ENCODE assay signal across 10 mouse cellular contexts in genomic region chr14:40931115-40931829, GRCm38 (mm10). TPM values are rescaled to one million over a fixed set of nuclear protein-coding genes. Genes with fewer than 3 reads are reported as not detected.
A peak's percentile ranks its signal among the peaks of the same experiment; 100 is the strongest.
DNase-seq lines count a peak whose midpoint lies in the region; ATAC-seq and TF ChIP-seq lines count a peak whose summit lies in the region.
"Had no signal": no experiment of that assay in that cellular context is flagged by ENCODE, and none has a peak within 500 bp of the region (broad histone marks: within the 10 kb centered on the region; RNA-seq: fewer than 3 reads in every experiment).

No protein-coding gene starts in this region.

- no peak for ATAC-seq in forebrain, embryonic 12.5 days (ENCODE audit: low FRiP score)
- ATAC-seq in forebrain, postnatal 0 days: no peak
- no peak for ATAC-seq in neural tube, embryonic 13.5 days (ENCODE audit: low read depth)
- ATAC-seq in neural tube, embryonic 15.5 days (ENCODE audit: low FRiP score): no peak
- ATAC-seq in limb, embryonic 12.5 days (ENCODE audit: insufficient number of reproducible peaks, insufficient read depth, low FRiP score, low TSS enrichment, low read depth): no peak

- no peak overlapping the region for H3K4me2 ChIP-seq in forebrain, embryonic 12.5 days
- H3K4me2 ChIP-seq in forebrain, postnatal 0 days (ENCODE audit: low read depth): no peak overlapping the region
- H3K4me2 ChIP-seq in neural tube, embryonic 13.5 days: no peak overlapping the region
- H3K4me2 ChIP-seq in neural tube, embryonic 15.5 days: no peak overlapping the region
- no peak overlapping the region for H3K4me2 ChIP-seq in limb, embryonic 12.5 days

- H3K9me3 ChIP-seq in forebrain, embryonic 12.5 days: no peaks in the 10 kb centered on the region
- H3K9me3 ChIP-seq in forebrain, postnatal 0 days (ENCODE audit: low read length): no peaks in the 10 kb centered on the region
- H3K9me3 ChIP-seq in neural tube, embryonic 13.5 days: no peaks in the 10 kb centered on the region
- no peaks in the 10 kb centered on the region for H3K9me3 ChIP-seq in neural tube, embryonic 15.5 days (replicated peaks)
- H3K9me3 ChIP-seq in limb, embryonic 12.5 days: no peaks in the 10 kb centered on the region

- H3K27me3 ChIP-seq in forebrain, embryonic 12.5 days: no peaks in the 10 kb centered on the region
- no peaks in the 10 kb centered on the region for H3K27me3 ChIP-seq in forebrain, postnatal 0 days (ENCODE audit: insufficient read depth, low read length)
- no peaks in the 10 kb centered on the region for H3K27me3 ChIP-seq in neural tube, embryonic 13.5 days
- H3K27me3 ChIP-seq in neural tube, embryonic 15.5 days (replicated peaks): no peaks in the 10 kb centered on the region
- no peaks in the 10 kb centered on the region for H3K27me3 ChIP-seq in limb, embryonic 12.5 days

- no peaks in the 10 kb centered on the region; the same call in 1 of the 2 replicates for H3K36me3 ChIP-seq in forebrain, embryonic 12.5 days (replicated peaks)
- no peaks in the 10 kb centered on the region for H3K36me3 ChIP-seq in forebrain, postnatal 0 days (ENCODE audit: insufficient read depth)
- 0 out of 2 replicates have a peak, but pooled peaks cover 7% of the 10 kb centered on the region for H3K36me3 ChIP-seq in neural tube, embryonic 13.5 days
- no peaks in the 10 kb centered on the region for H3K36me3 ChIP-seq in neural tube, embryonic 15.5 days
- H3K36me3 ChIP-seq in limb, embryonic 12.5 days: 0 out of 2 replicates have a peak, but pooled peaks cover 4% of the 10 kb centered on the region

- 70% methylated on average over 3 of the region's 3 CpGs for WGBS in forebrain, embryonic 12.5 days
- 48% methylated on average over 3 of the region's 3 CpGs for WGBS in forebrain, postnatal 0 days
- 58% methylated on average over 3 of the region's 3 CpGs for WGBS in neural tube, embryonic 13.5 days
- 53% methylated on average over 3 of the region's 3 CpGs for WGBS in neural tube, embryonic 15.5 days
- 72% methylated on average over 3 of the region's 3 CpGs for WGBS in limb, embryonic 12.5 days

- peak overlapping the region; percentile 26 for H3K27ac ChIP-seq in forebrain, embryonic 12.5 days
- no peak overlapping the region for H3K27ac ChIP-seq in forebrain, postnatal 0 days (ENCODE audit: low read depth, low read length)
- peak overlapping the region; percentile 33; the same call in 1 of the 2 replicates for H3K27ac ChIP-seq in neural tube, embryonic 13.5 days (replicated peaks)
- H3K27ac ChIP-seq in neural tube, embryonic 15.5 days (replicated peaks): no peak overlapping the region
- peak overlapping the region; percentile 47; the same call in 1 of the 2 replicates for H3K27ac ChIP-seq in limb, embryonic 12.5 days

- H3K4me3 ChIP-seq in forebrain, embryonic 12.5 days (replicated peaks): no peak overlapping the region
- H3K4me3 ChIP-seq in forebrain, postnatal 0 days (ENCODE audit: low read depth, low read length): no peak overlapping the region
- no peak overlapping the region for H3K4me3 ChIP-seq in neural tube, embryonic 13.5 days
- H3K4me3 ChIP-seq in neural tube, embryonic 15.5 days (replicated peaks): no peak overlapping the region
- H3K4me3 ChIP-seq in limb, embryonic 12.5 days (replicated peaks): no peak overlapping the region

- no peak overlapping the region for H3K9ac ChIP-seq in forebrain, embryonic 12.5 days
- H3K9ac ChIP-seq in forebrain, postnatal 0 days: no peak overlapping the region
- H3K9ac ChIP-seq in neural tube, embryonic 13.5 days: no peak overlapping the region
- no peak overlapping the region for H3K9ac ChIP-seq in neural tube, embryonic 15.5 days (replicated peaks)
- H3K9ac ChIP-seq in limb, embryonic 12.5 days (replicated peaks): no peak overlapping the region

- no peak for DNase-seq in forebrain, postnatal 0 days
- no peak for DNase-seq in cerebellum, postnatal 36 days
- DNase-seq in urinary bladder, postnatal 36 days (ENCODE audit: low spot score in 2 of 2): no peak
- DNase-seq in layer of hippocampus, postnatal 10 days (ENCODE audit: low spot score in 2 of 2): no peak
- DNase-seq: B cell, adult 2 months; left cerebral cortex, postnatal 4 days had no signal

- H3K4me1 ChIP-seq in forebrain, embryonic 12.5 days: peaks cover 39% of the 10 kb centered on the region
- 0 out of 2 replicates have a peak, but pooled peaks cover 4% of the 10 kb centered on the region for H3K4me1 ChIP-seq in forebrain, postnatal 0 days (ENCODE audit: insufficient read depth)
- H3K4me1 ChIP-seq in neural tube, embryonic 13.5 days (replicated peaks): peaks cover 79% of the 10 kb centered on the region
- H3K4me1 ChIP-seq in neural tube, embryonic 15.5 days: peaks cover 37% of the 10 kb centered on the region
- H3K4me1 ChIP-seq in limb, embryonic 12.5 days (replicated peaks): peaks cover 29% of the 10 kb centered on the region

- TF ChIP-seq CTCF in forebrain, postnatal 0 days (IDR thresholded peaks at IDR 0.05; ENCODE audit: low read depth): no peak

RNA-seq across cellular contexts. Expression of gene Tspan14, which starts 35.3 kb away (rescaled TPM):
- 82.6 and 90.6 TPM in 2 replicates for polyA plus RNA-seq in forebrain, embryonic 12.5 days (2016; fragmentation: Nextera tagmentation; extraction: Ambion mirVana)
- 42.2 and 43.8 TPM in 2 replicates for total RNA-seq in forebrain, postnatal 0 days (2014; rRNA removed)
- 37.8 and 43.1 TPM in 2 replicates for polyA plus RNA-seq in forebrain, postnatal 0 days (2015; fragmentation: Nextera tagmentation; extraction: Ambion mirVana)
- polyA plus RNA-seq in neural tube, embryonic 13.5 days (2015; fragmentation: Nextera tagmentation; extraction: Ambion mirVana): 78.5 and 87.4 TPM in 2 replicates
- 45.5 and 53.0 TPM in 2 replicates for polyA plus RNA-seq in neural tube, embryonic 15.5 days (2015; fragmentation: Nextera tagmentation; extraction: Ambion mirVana)
- polyA plus RNA-seq in limb, embryonic 12.5 days (2016; fragmentation: Nextera tagmentation; extraction: Ambion mirVana): 68.4 and 70.1 TPM in 2 replicates
- 10 to 100 TPM; 47.3 to 48.7 TPM for total RNA-seq in layer of hippocampus, postnatal 10 days (2021)

RNA-seq across cellular contexts. Expression of gene Sh2d4b, which starts 38.2 kb away (rescaled TPM):
- 1.3 and 1.4 TPM in 2 replicates for polyA plus RNA-seq in forebrain, embryonic 12.5 days (2016; fragmentation: Nextera tagmentation; extraction: Ambion mirVana)
- 3.9 and 8.5 TPM in 2 replicates for total RNA-seq in forebrain, postnatal 0 days (2014; rRNA removed)
- polyA plus RNA-seq in forebrain, postnatal 0 days (2015; fragmentation: Nextera tagmentation; extraction: Ambion mirVana): 0.53 and 0.98 TPM in 2 replicates
- 1.5 and 1.6 TPM in 2 replicates for polyA plus RNA-seq in neural tube, embryonic 13.5 days (2015; fragmentation: Nextera tagmentation; extraction: Ambion mirVana)
- 0.69 and 6.5 TPM in 2 replicates for polyA plus RNA-seq in neural tube, embryonic 15.5 days (2015; fragmentation: Nextera tagmentation; extraction: Ambion mirVana)
- polyA plus RNA-seq in limb, embryonic 12.5 days (2016; fragmentation: Nextera tagmentation; extraction: Ambion mirVana): 0.21 and 0.33 TPM in 2 replicates
- 1 to 10 TPM; 1.6 to 3.3 TPM for total RNA-seq in layer of hippocampus, postnatal 10 days (2021)

Comparison
In these comparisons a context has a peak if more than half of its experiments do, and no peak if none do; other contexts are left out.
1. H3K27ac ChIP-seq: peak in forebrain, embryonic 12.5 days (single experiment), neural tube, embryonic 13.5 days (single experiment) and limb, embryonic 12.5 days (single experiment); none in forebrain, postnatal 0 days (single experiment) and neural tube, embryonic 15.5 days (single experiment).